Mouse (Mus musculus) mouse trophoblast stem cell (cell line): ENCODE measurements around the gene Anxa10.

ENCODE experiments used
- in situ Hi-C, 2 experiments: fragments of 300-500 bp; cut with MseI, MboI; formaldehyde crosslinking; loops; 2 replicates in 1 of 2; 3 replicates in 1 of 2; pipeline ENCODE4 v1.15.1; 2025

Anxa10 gene

GRCm38 (mm10) chr8:62123098-62123497, at the start of gene Anxa10:
Gene Anxa10, minus strand, starts transcription at chr8:62123150.
- in situ Hi-C loops = no loop called here

GRCm38 (mm10) chr8:62132662-62133366, 9.9 kb upstream of the Anxa10 start:
- in situ Hi-C loops = no loop called here

- in situ Hi-C loops = loop anchor here in 1 of 2 experiments (25.0 kb wide), 1 partner anchor 1790 kb away; no protein-coding TSS in a partner anchor
Observed at GRCm38 (mm10) chr8:62097213-62097612, 25.7 kb downstream of the Anxa10 start.

GRCm38 (mm10) chr8:62081804-62082203, 41.1 kb downstream of the Anxa10 start:
- in situ Hi-C loops = loop anchor here in 1 of 2 experiments (25.0 kb wide), 1 partner anchor 1805 kb away; no protein-coding TSS in a partner anchor

GRCm38 (mm10) chr8:62080195-62080802, 42.7 kb downstream of the Anxa10 start:
- in situ Hi-C loops = loop anchor here in 1 of 2 experiments (25.0 kb wide), 1 partner anchor 1807 kb away; no protein-coding TSS in a partner anchor

GRCm38 (mm10) chr8:62068305-62068704, 54.6 kb downstream of the Anxa10 start:
- in situ Hi-C loops = loop anchor here in 1 of 2 experiments (25.0 kb wide), 1 partner anchor 531 kb away; no protein-coding TSS in a partner anchor

- in situ Hi-C loops = loop anchor here in 1 of 2 experiments (25.0 kb wide), 1 partner anchor 523 kb away; no protein-coding TSS in a partner anchor
Observed at GRCm38 (mm10) chr8:62060357-62060756, 62.6 kb downstream of the Anxa10 start.

- in situ Hi-C loops = no loop called here
Observed at GRCm38 (mm10) chr8:62046809-62047208, 76.1 kb downstream of the Anxa10 start.

GRCm38 (mm10) chr8:62034351-62034750, 88.6 kb downstream of the Anxa10 start:
- in situ Hi-C loops = no loop called here

GRCm38 (mm10) chr8:62014582-62014981, 108.4 kb downstream of the Anxa10 start:
- in situ Hi-C loops = no loop called here

GRCm38 (mm10) chr8:62014166-62014565, 108.8 kb downstream of the Anxa10 start:
- in situ Hi-C loops = no loop called here
